Mouse (Mus musculus) CH12.LX (cell line): ENCODE measurements around the gene Dgcr8. TPM values are rescaled to one million over a fixed set of nuclear protein-coding genes. Genes with fewer than 3 reads are reported as not detected.

Experiments
- DNase-seq: peaks from one replicate; pipeline ENCODE4 v3.0.0-alpha.2; 2013; ENCODE audit errors: extremely low read depth
- H3K27ac ChIP-seq: 2 replicates; pipeline ENCODE4 v1.5.1; 2012; ENCODE audit warnings: low read depth, mild to moderate bottlenecking, control low read depth, moderate library complexity; ENCODE audit not compliant: insufficient read depth
- H3K27me3 ChIP-seq: replicated peaks from 2 replicates; pipeline ENCODE3; 2012; ENCODE audit warnings: inconsistent platforms
- H3K36me3 ChIP-seq, 2 experiments: replicated peaks in 1 of 2; 2 replicates each; pipeline versions ENCODE3 to v1.6.1; 2012; ENCODE audit warnings: inconsistent platforms in 1 of 2, low read length in 1 of 2, mild to moderate bottlenecking in 1 of 2, mixed read lengths in 1 of 2, moderate library complexity in 1 of 2; ENCODE audit not compliant: control insufficient read depth in 1 of 2, insufficient read depth in 1 of 2
- H3K4me1 ChIP-seq, 2 experiments: 2 replicates each; pipeline ENCODE4 v1.6.1; 2012; ENCODE audit warnings: inconsistent platforms in 1 of 2, moderate library complexity in 1 of 2; ENCODE audit not compliant: insufficient read depth in 2 of 2, control insufficient read depth in 1 of 2
- H3K4me2 ChIP-seq: 2 replicates; pipeline ENCODE4 v1.6.1; 2012; ENCODE audit warnings: low read depth, mild to moderate bottlenecking, control low read depth; ENCODE audit not compliant: poor library complexity, insufficient read depth, severe bottlenecking
- H3K4me3 ChIP-seq, 3 experiments: fragments of 150-350 bp in 1 of 3; sonication (generic) in 1 of 3; replicated peaks in 1 of 3; 2 replicates each; pipeline versions ENCODE3 to v1.5.1; 2011 to 2012; ENCODE audit warnings: low read depth in 2 of 3, low read length in 2 of 3, mild to moderate bottlenecking in 2 of 3, moderate library complexity in 2 of 3, control low read depth in 1 of 3, improper control_type of control experiment in 1 of 3, inconsistent platforms in 1 of 3, mixed read lengths in 1 of 3; ENCODE audit not compliant: poor library complexity in 1 of 3
- H3K79me2 ChIP-seq: replicated peaks from 2 replicates; pipeline ENCODE4 v1.6.1; 2012; ENCODE audit warnings: mild to moderate bottlenecking, moderate library complexity; ENCODE audit not compliant: control insufficient read depth, poor library complexity, insufficient read depth, severe bottlenecking; ENCODE audit errors: extremely low read depth
- H3K9ac ChIP-seq: 2 replicates; pipeline ENCODE4 v1.6.1; 2012; ENCODE audit warnings: low read depth, mild to moderate bottlenecking, control low read depth, moderate library complexity; ENCODE audit not compliant: insufficient read depth
- H3K9me3 ChIP-seq: replicated peaks from 2 replicates; pipeline ENCODE3; 2012; ENCODE audit warnings: low read length, inconsistent platforms, mixed read lengths
- BHLHE40 ChIP-seq: IDR thresholded peaks from 2 replicates; pipeline ENCODE4 v1.6.1; 2011; ENCODE audit warnings: mild to moderate bottlenecking, low read depth, low read length, improper control_type of control experiment
- ETS1 ChIP-seq: conservative IDR thresholded peaks from 2 replicates; pipeline ENCODE4 v1.6.1; 2012; ENCODE audit warnings: low read depth, mild to moderate bottlenecking, inconsistent platforms, low read length, improper control_type of control experiment, moderate library complexity
- HCFC1 ChIP-seq: IDR thresholded peaks from 2 replicates; pipeline ENCODE4 v1.6.1; 2012; ENCODE audit warnings: low read depth, mild to moderate bottlenecking, inconsistent platforms, low read length, improper control_type of control experiment
- IRF4 ChIP-seq: IDR thresholded peaks from 2 replicates; pipeline ENCODE4 v1.6.1; 2014; ENCODE audit warnings: low read depth, mild to moderate bottlenecking, inconsistent platforms, low read length, improper control_type of control experiment
- KAT2A ChIP-seq: IDR thresholded peaks from 2 replicates; pipeline ENCODE4 v1.6.1; 2012; ENCODE audit warnings: low read length, improper control_type of control experiment, inconsistent platforms; ENCODE audit not compliant: insufficient replicate concordance
- MAFK ChIP-seq: IDR thresholded peaks from 2 replicates; pipeline ENCODE4 v1.6.1; 2011; ENCODE audit warnings: low read length, improper control_type of control experiment; ENCODE audit not compliant: insufficient replicate concordance
- MEF2A ChIP-seq: IDR thresholded peaks from 2 replicates; pipeline ENCODE4 v1.6.1; 2014; ENCODE audit warnings: low read depth, mild to moderate bottlenecking, inconsistent platforms, low read length, improper control_type of control experiment, borderline replicate concordance
- MXI1 ChIP-seq: IDR thresholded peaks from 2 replicates; pipeline ENCODE4 v1.6.1; 2011; ENCODE audit warnings: mild to moderate bottlenecking, low read depth, low read length, improper control_type of control experiment
- MYC ChIP-seq: IDR thresholded peaks from 2 replicates; pipeline ENCODE4 v1.6.1; 2011; ENCODE audit warnings: low read depth, mild to moderate bottlenecking, improper control_type of control experiment, low read length
- NELFE ChIP-seq: IDR thresholded peaks from 2 replicates; pipeline ENCODE4 v1.6.1; 2011; ENCODE audit warnings: low read depth, low read length, improper control_type of control experiment
- RAD21 ChIP-seq: IDR thresholded peaks from 2 replicates; pipeline ENCODE4 v1.6.1; 2011; ENCODE audit warnings: low read depth, mild to moderate bottlenecking, low read length, improper control_type of control experiment, moderate library complexity
- SIN3A ChIP-seq: IDR thresholded peaks from 2 replicates; pipeline ENCODE4 v1.6.1; 2012; ENCODE audit warnings: low read length, improper control_type of control experiment, inconsistent platforms
- UBTF ChIP-seq: IDR thresholded peaks from 2 replicates; pipeline ENCODE4 v1.6.1; 2012; ENCODE audit warnings: low read depth, mild to moderate bottlenecking, inconsistent platforms, low read length, improper control_type of control experiment, moderate library complexity
- ZC3H11A ChIP-seq: IDR thresholded peaks from 2 replicates; pipeline ENCODE4 v1.6.1; 2012; ENCODE audit warnings: low read depth, mild to moderate bottlenecking, inconsistent platforms, low read length, improper control_type of control experiment
- ZKSCAN1 ChIP-seq: IDR thresholded peaks from 2 replicates; pipeline ENCODE4 v1.6.1; 2012; ENCODE audit warnings: low read depth, inconsistent platforms, low read length, improper control_type of control experiment, borderline replicate concordance
- ZNF384 ChIP-seq: IDR thresholded peaks from 2 replicates; pipeline ENCODE4 v1.6.1; 2012; ENCODE audit warnings: low read depth, low read length, improper control_type of control experiment, inconsistent platforms
- dilution Hi-C: fragments of 300-500 bp; cut with MboI; formaldehyde crosslinking; loops from 2 replicates; pipeline ENCODE4 v1.14.3; 2020; ENCODE audit warnings: low sequenced_read_pairs; ENCODE audit not compliant: extremely low pct_unique_long_range_greater_than_20kb, extremely low pct_ligation_motif_present
- in situ Hi-C: fragments of 300-500 bp; cut with MboI; formaldehyde crosslinking; loops from 3 replicates; pipeline ENCODE4 v1.14.3; 2019; ENCODE audit warnings: low sequenced_read_pairs, low pct_ligation_motif_present, low pct_unique_long_range_greater_than_20kb, mixed read lengths
- polyA plus RNA-seq: library from polyadenylated mRNA; unstranded; fragments of >175 nt; gene quantifications from 2 replicates; pipeline ENCODE4 v1.2.1, GENCODE M21; 2012; ENCODE audit warnings: low read depth; ENCODE audit not compliant: insufficient read length
- total RNA-seq, 2 experiments: library from RNA; depleted of rRNA; stranded (reverse); fragments of 300-350 nt in 1 of 2; fragments of >200 nt in 1 of 2; gene quantifications; 2 replicates each; pipeline ENCODE4 v1.2.3; 2012 to 2014

Gene Dgcr8
- total and polyA plus RNA-seq, 3 experiments: 29.1 to 39.9 (median 31.8) TPM

GRCm38 (mm10) chr16:18337261-18337660, 48.2 kb upstream of the Dgcr8 start:
- Histone ChIP-seq H3K27ac (no peak overlapping the region), H3K36me3 (peaks cover 4 to 18% of the 10 kb centered on the region in 2 experiments), H3K4me3 (no peak overlapping the region), H3K4me1 (peaks cover 0 to 4% of the 10 kb centered on the region in 2 experiments; a peak in 1 of 4 replicates), H3K4me2 (no peak overlapping the region)
- in situ Hi-C loops: no loop called here
- no peak for DNase-seq
- TF ChIP-seq RAD21 (no peak), ZNF384 (no peak)
- TF ChIP-seq, all 38 proteins: peak for 0
- H3K27me3 ChIP-seq: no peaks in the 10 kb centered on the region
- no peaks in the 10 kb centered on the region for H3K9me3 ChIP-seq
- dilution Hi-C loops: no loop called here
- H3K9ac ChIP-seq: no peak overlapping the region
- no peaks in the 10 kb centered on the region for H3K79me2 ChIP-seq

DNA sequence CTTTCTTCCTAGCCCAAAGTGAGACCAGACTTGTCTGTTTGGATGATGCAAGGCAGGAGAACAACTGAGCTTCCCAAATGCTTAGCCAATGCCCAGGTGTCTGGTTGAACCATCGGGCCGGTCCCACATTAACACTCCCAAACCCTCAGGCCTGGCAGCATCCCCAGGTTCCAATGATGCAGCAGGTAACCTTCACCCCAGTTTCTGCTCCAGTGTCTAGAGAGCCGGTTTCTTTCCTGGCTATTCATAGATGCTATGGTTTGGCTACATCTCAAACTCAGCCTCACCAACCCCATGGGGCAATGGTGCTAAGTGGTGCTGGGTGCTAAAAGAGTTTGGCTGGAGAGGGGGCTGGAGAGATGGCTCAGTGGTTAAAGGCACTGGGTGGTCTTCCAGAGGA, 46.9 kb upstream of the Dgcr8 start:
- Histone ChIP-seq H3K27me3 (no peaks in the 10 kb centered on the region), H3K4me3 (no peak overlapping the region), H3K4me2 (no peak overlapping the region), H3K4me1 (peaks cover 0 to 4% of the 10 kb centered on the region in 2 experiments; a peak in 1 of 4 replicates), H3K27ac (no peak overlapping the region), H3K79me2 (no peaks in the 10 kb centered on the region), H3K9me3 (no peaks in the 10 kb centered on the region), H3K36me3 (peaks cover 4 to 18% of the 10 kb centered on the region in 2 experiments), H3K9ac (no peak overlapping the region)
- in situ Hi-C loops: no loop called here
- no peak for TF ChIP-seq IRF4
- no peak for TF ChIP-seq NELFE
- no peak for TF ChIP-seq ZC3H11A
- no peak for TF ChIP-seq ZKSCAN1
- TF ChIP-seq BHLHE40: no peak
- TF ChIP-seq MXI1: no peak
- no peak for TF ChIP-seq ETS1
- TF ChIP-seq HCFC1: no peak
- TF ChIP-seq MEF2A: no peak
- TF ChIP-seq RAD21: no peak
- no peak for TF ChIP-seq KAT2A
- no peak for TF ChIP-seq SIN3A
- TF ChIP-seq ZNF384: no peak
- TF ChIP-seq MYC: no peak
- no peak for TF ChIP-seq UBTF
- TF ChIP-seq MAFK: no peak
- dilution Hi-C loops: no loop called here
- no peak for DNase-seq
